Mouse (Mus musculus): ENCODE results near the gene Rpl4. TPM values are rescaled to one million over a fixed set of nuclear protein-coding genes. Genes with fewer than 3 reads are reported as not detected.

Gene Rpl4
- polyA plus RNA-seq, 1 experiment from 2014 or later = 801 TPM

- H3K27me3 ChIP-seq (ENCODE audit: control insufficient read depth, insufficient read depth, low read length) = no peaks in the 10 kb centered on the region
- no peak overlapping the region for H3K4me2 ChIP-seq (ENCODE audit: low read depth, low read length)
- H3K9me3 ChIP-seq (replicated peaks; ENCODE audit: control insufficient read depth, low read length) = no peaks in the 10 kb centered on the region
- peaks cover 28% of the 10 kb centered on the region for H3K36me3 ChIP-seq (ENCODE audit: control insufficient read depth, insufficient read depth)
- ATAC-seq (replicated peaks; ENCODE audit: extremely low read depth, insufficient read depth, low FRiP score) = no peak
- no peak overlapping the region for H3K4me3 ChIP-seq (ENCODE audit: low read length)
- WGBS = 37% methylated on average over 3 of the region's 3 CpGs
- H3K27ac ChIP-seq (ENCODE audit: low read length) = peak overlapping the region; percentile 56
- H3K4me1 ChIP-seq (ENCODE audit: control insufficient read depth, insufficient read depth, low read length) = peaks cover 13% of the 10 kb centered on the region
- H3K9ac ChIP-seq (ENCODE audit: low read length) = 0 out of 2 replicates have a peak overlapping the region, but pooled peaks have one; percentile 38
These were observed 34.4 kb downstream of the Rpl4 start for GRCm38 (mm10) chr9:64207509-64208084.

GRCm38 (mm10) chr9:64214452-64214851 is 41.3 kb downstream of the Rpl4 start:
- WGBS = 86% methylated on average over 17 of the region's 17 CpGs
- Histone ChIP-seq H3K9ac (ENCODE audit: low read length) (no peak overlapping the region), H3K4me3 (ENCODE audit: low read length) (no peak overlapping the region)

DNA sequence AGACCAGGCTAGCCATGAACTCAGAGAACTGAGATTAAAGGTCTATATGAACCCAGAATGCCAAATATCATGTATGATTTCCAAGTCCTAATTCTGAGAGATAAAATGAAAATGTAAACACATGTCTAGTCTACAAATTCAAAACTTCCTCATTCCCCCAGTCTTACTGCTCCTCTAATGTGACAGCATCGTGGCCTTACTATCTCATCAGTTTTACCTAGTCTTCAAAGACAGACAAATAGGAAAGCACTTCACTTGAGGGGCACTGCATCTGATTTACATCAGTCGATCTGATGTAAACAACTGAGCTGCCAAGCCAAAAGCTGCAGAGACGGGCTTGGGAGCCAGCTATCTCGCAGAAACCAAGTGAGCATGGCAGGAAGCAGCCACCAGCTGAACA is 42.9 kb downstream of the Rpl4 start:
- no peaks in the 10 kb centered on the region for H3K9me3 ChIP-seq (replicated peaks; ENCODE audit: control insufficient read depth, low read length)
- H3K27ac ChIP-seq (ENCODE audit: low read length) = no peak overlapping the region
- H3K36me3 ChIP-seq (ENCODE audit: control insufficient read depth, insufficient read depth) = peaks cover under 1% of the 10 kb centered on the region; the same call in 1 of the 2 replicates
- no peaks in the 10 kb centered on the region for H3K27me3 ChIP-seq (ENCODE audit: control insufficient read depth, insufficient read depth, low read length)
- ATAC-seq (replicated peaks; ENCODE audit: extremely low read depth, insufficient read depth, low FRiP score) = no peak
- H3K9ac ChIP-seq (ENCODE audit: low read length) = no peak overlapping the region
- peaks cover 8% of the 10 kb centered on the region; the same call in 1 of the 2 replicates for H3K4me1 ChIP-seq (ENCODE audit: control insufficient read depth, insufficient read depth, low read length)
- 60% methylated on average over 4 of the region's 4 CpGs for WGBS
- no peak overlapping the region for H3K4me2 ChIP-seq (ENCODE audit: low read depth, low read length)
- no peak overlapping the region for H3K4me3 ChIP-seq (ENCODE audit: low read length)

More at GRCm38 (mm10) chr9:64214452-64214851, 41.3 kb downstream of the Rpl4 start:
- Histone ChIP-seq H3K27ac (ENCODE audit: low read length) (no peak overlapping the region), H3K9me3 (replicated peaks; ENCODE audit: control insufficient read depth, low read length) (no peaks in the 10 kb centered on the region), H3K4me2 (ENCODE audit: low read depth, low read length) (no peak overlapping the region), H3K27me3 (ENCODE audit: control insufficient read depth, insufficient read depth, low read length) (no peaks in the 10 kb centered on the region), H3K4me1 (ENCODE audit: control insufficient read depth, insufficient read depth, low read length) (peaks cover 8% of the 10 kb centered on the region; the same call in 1 of the 2 replicates), H3K36me3 (ENCODE audit: control insufficient read depth, insufficient read depth) (peaks cover 9% of the 10 kb centered on the region)
- no peak for ATAC-seq (replicated peaks; ENCODE audit: extremely low read depth, insufficient read depth, low FRiP score)

DNA sequence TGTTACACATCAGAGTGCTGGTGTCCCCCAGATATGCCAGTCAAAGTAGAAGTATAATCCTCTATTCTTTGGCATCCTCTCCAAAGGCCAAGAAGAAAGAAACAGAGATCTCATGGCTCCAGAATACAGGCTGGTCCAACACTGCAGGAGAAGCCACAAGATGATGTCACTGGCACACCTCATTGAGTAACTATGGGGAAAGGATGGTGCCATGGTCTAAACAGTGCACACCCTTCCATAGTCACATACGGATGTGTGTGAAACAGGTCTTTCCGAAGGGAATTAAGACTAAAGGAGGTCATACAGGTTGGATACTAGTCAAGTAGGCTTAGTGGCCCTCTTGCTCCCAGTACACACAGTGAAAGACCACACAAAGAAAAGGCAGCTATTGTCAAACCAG is 43.5 kb downstream of the Rpl4 start:
- H3K36me3 ChIP-seq (ENCODE audit: control insufficient read depth, insufficient read depth) = no peaks in the 10 kb centered on the region
- no peak overlapping the region for H3K4me2 ChIP-seq (ENCODE audit: low read depth, low read length)
- no peak overlapping the region for H3K4me3 ChIP-seq (ENCODE audit: low read length)
- WGBS = 82% methylated on average over 2 of the region's 2 CpGs
- no peaks in the 10 kb centered on the region for H3K9me3 ChIP-seq (replicated peaks; ENCODE audit: control insufficient read depth, low read length)
- H3K9ac ChIP-seq (ENCODE audit: low read length) = no peak overlapping the region
- H3K4me1 ChIP-seq (ENCODE audit: control insufficient read depth, insufficient read depth, low read length) = peaks cover 8% of the 10 kb centered on the region; the same call in 1 of the 2 replicates
- no peak overlapping the region for H3K27ac ChIP-seq (ENCODE audit: low read length)
- H3K27me3 ChIP-seq (ENCODE audit: control insufficient read depth, insufficient read depth, low read length) = no peaks in the 10 kb centered on the region
- ATAC-seq (replicated peaks; ENCODE audit: extremely low read depth, insufficient read depth, low FRiP score) = no peak

- H3K4me2 ChIP-seq (ENCODE audit: low read depth, low read length) = no peak overlapping the region
- H3K9ac ChIP-seq (ENCODE audit: low read length) = no peak overlapping the region
- no peak overlapping the region for H3K27ac ChIP-seq (ENCODE audit: low read length)
- H3K27me3 ChIP-seq (ENCODE audit: control insufficient read depth, insufficient read depth, low read length) = no peaks in the 10 kb centered on the region
- no peaks in the 10 kb centered on the region for H3K9me3 ChIP-seq (replicated peaks; ENCODE audit: control insufficient read depth, low read length)
- no peak overlapping the region for H3K4me3 ChIP-seq (ENCODE audit: low read length)
- ATAC-seq (replicated peaks; ENCODE audit: extremely low read depth, insufficient read depth, low FRiP score) = no peak
- H3K36me3 ChIP-seq (ENCODE audit: control insufficient read depth, insufficient read depth) = no peaks in the 10 kb centered on the region
- peaks cover 8% of the 10 kb centered on the region; the same call in 1 of the 2 replicates for H3K4me1 ChIP-seq (ENCODE audit: control insufficient read depth, insufficient read depth, low read length)
These were observed 44.7 kb downstream of the Rpl4 start for GRCm38 (mm10) chr9:64217887-64218286.

DNA sequence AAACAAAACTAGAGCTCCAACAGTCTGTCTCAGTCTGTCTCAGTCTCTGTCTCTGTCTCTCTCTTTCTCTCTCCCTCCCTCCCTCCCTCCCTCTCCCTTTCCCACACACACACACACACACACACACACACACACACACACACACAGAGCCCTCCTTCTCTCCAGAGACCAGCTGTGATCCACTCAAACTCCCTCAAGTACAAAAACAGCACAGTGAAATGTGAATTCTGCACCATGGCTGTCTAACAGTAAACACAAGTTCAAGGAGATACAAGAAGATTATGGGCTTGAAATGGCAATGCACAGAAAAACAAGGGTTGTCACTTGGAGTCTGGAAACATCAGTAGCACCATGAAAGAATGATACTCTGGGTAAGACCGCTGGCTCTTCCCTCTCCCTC is 46.1 kb downstream of the Rpl4 start:
- Histone ChIP-seq H3K36me3 (ENCODE audit: control insufficient read depth, insufficient read depth) (no peaks in the 10 kb centered on the region), H3K9me3 (replicated peaks; ENCODE audit: control insufficient read depth, low read length) (no peaks in the 10 kb centered on the region), H3K4me2 (ENCODE audit: low read depth, low read length) (no peak overlapping the region), H3K27me3 (ENCODE audit: control insufficient read depth, insufficient read depth, low read length) (no peaks in the 10 kb centered on the region), H3K9ac (ENCODE audit: low read length) (no peak overlapping the region), H3K27ac (ENCODE audit: low read length) (no peak overlapping the region), H3K4me1 (ENCODE audit: control insufficient read depth, insufficient read depth, low read length) (peaks cover 8% of the 10 kb centered on the region; the same call in 1 of the 2 replicates), H3K4me3 (ENCODE audit: low read length) (no peak overlapping the region)
- WGBS = 82% methylated on average over 1 of the region's 1 CpGs
- ATAC-seq (replicated peaks; ENCODE audit: extremely low read depth, insufficient read depth, low FRiP score) = no peak

DNA sequence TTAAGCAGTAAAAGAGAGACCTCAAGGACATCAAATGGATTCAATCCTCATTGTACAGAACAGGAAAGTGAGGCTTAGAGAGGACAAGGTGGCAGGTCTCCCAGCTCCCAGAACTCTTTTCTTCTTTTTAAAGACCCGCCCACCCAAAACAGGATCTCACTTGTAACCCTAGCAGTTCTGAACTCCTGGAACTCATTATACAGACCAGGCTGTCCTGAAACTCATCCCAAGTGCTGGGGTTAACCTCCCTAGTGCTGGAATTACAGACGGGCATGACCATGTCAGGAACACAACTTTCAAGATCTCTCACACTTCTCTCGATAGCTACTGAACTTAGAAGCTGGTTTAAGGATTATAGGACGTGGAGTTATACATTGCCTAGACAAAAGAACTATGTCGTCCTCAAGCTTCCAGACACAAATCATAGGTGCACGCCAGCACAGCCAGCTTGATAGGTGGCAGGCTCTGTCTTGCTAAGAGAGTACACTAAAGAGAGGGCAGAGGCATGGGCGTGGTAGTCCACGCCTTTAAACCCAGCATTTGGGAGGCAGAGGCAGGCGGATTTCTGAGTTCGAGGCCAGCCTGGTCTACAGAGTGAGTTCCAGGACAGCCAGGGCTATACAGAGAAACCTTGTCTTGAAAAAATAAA is 46.7 kb downstream of the Rpl4 start:
- peaks cover 11% of the 10 kb centered on the region for H3K4me1 ChIP-seq (ENCODE audit: control insufficient read depth, insufficient read depth, low read length)
- H3K9ac ChIP-seq (ENCODE audit: low read length) = no peak overlapping the region
- no peak overlapping the region for H3K4me3 ChIP-seq (ENCODE audit: low read length)
- H3K27ac ChIP-seq (ENCODE audit: low read length) = no peak overlapping the region
- no peak for ATAC-seq (replicated peaks; ENCODE audit: extremely low read depth, insufficient read depth, low FRiP score)
- 87% methylated on average over 10 of the region's 10 CpGs for WGBS
- no peaks in the 10 kb centered on the region for H3K27me3 ChIP-seq (ENCODE audit: control insufficient read depth, insufficient read depth, low read length)
- no peaks in the 10 kb centered on the region for H3K36me3 ChIP-seq (ENCODE audit: control insufficient read depth, insufficient read depth)
- no peaks in the 10 kb centered on the region for H3K9me3 ChIP-seq (replicated peaks; ENCODE audit: control insufficient read depth, low read length)
- H3K4me2 ChIP-seq (ENCODE audit: low read depth, low read length) = no peak overlapping the region

- H3K36me3 ChIP-seq (ENCODE audit: control insufficient read depth, insufficient read depth) = no peaks in the 10 kb centered on the region
- H3K4me3 ChIP-seq (ENCODE audit: low read length) = no peak overlapping the region
- ATAC-seq (replicated peaks; ENCODE audit: extremely low read depth, insufficient read depth, low FRiP score) = no peak
- H3K9me3 ChIP-seq (replicated peaks; ENCODE audit: control insufficient read depth, low read length) = no peaks in the 10 kb centered on the region
- 67% methylated on average over 1 of the region's 1 CpGs for WGBS
- no peak overlapping the region for H3K27ac ChIP-seq (ENCODE audit: low read length)
- H3K4me1 ChIP-seq (ENCODE audit: control insufficient read depth, insufficient read depth, low read length) = peaks cover 13% of the 10 kb centered on the region
- no peak overlapping the region for H3K9ac ChIP-seq (ENCODE audit: low read length)
- H3K4me2 ChIP-seq (ENCODE audit: low read depth, low read length) = no peak overlapping the region
- no peaks in the 10 kb centered on the region for H3K27me3 ChIP-seq (ENCODE audit: control insufficient read depth, insufficient read depth, low read length)
These were observed 47.4 kb downstream of the Rpl4 start for GRCm38 (mm10) chr9:64220603-64221002.

DNA sequence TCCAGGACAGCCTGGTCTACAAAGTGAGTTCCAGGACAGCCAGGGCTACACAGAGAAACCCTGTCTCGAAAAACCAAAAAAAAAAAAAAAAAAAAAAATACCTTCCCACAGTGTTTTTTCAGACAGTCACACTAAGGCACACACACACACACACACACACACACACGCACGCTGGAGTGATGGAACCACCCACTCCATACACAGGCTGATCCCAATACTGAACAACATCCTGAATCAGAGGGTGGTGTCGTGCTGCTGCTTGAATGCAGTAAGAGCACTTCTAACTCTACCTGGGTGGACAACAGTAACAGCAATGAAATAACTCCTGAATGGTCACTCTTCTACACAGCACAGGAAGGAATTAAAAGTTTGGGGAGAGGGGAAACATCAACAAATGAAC is 48.3 kb downstream of the Rpl4 start:
- 76% methylated on average over 4 of the region's 4 CpGs for WGBS
- Histone ChIP-seq H3K4me2 (ENCODE audit: low read depth, low read length) (no peak overlapping the region), H3K36me3 (ENCODE audit: control insufficient read depth, insufficient read depth) (no peaks in the 10 kb centered on the region), H3K4me3 (ENCODE audit: low read length) (no peak overlapping the region), H3K27me3 (ENCODE audit: control insufficient read depth, insufficient read depth, low read length) (no peaks in the 10 kb centered on the region), H3K27ac (ENCODE audit: low read length) (no peak overlapping the region), H3K9me3 (replicated peaks; ENCODE audit: control insufficient read depth, low read length) (no peaks in the 10 kb centered on the region), H3K4me1 (ENCODE audit: control insufficient read depth, insufficient read depth, low read length) (peaks cover 18% of the 10 kb centered on the region), H3K9ac (ENCODE audit: low read length) (no peak overlapping the region)
- ATAC-seq (replicated peaks; ENCODE audit: extremely low read depth, insufficient read depth, low FRiP score) = no peak

All from heart, embryonic 16.5 days (tissue).